Mouse (Mus musculus): ENCODE data around the gene Gm20379.

DNA sequence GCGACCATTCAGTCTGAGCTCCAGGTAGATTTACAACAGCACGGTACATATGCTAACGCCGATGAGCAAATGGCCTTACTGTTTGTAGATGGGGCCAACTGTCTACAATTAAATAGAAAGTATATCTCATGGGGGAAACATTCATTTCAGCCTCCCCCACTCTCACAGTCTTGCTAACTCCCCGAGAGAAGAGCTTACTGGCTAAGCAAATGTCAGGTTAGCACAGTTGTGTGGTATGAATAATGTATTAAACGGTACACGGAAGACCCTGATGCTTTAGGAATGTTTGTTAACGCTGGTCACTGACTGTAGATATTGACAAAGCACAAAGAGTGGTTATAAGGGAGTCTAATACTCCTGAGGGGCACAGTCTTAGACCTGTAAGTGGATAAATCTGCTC is 38.3 kb downstream of the Gm20379 start:
- no peak for TF ChIP-seq CTCF (IDR thresholded peaks at IDR 0.05; ENCODE audit: low read depth, low read length)
- TF ChIP-seq TAL1 (conservative IDR thresholded peaks at IDR 0.05; ENCODE audit: low read depth, low read length): no peak
- no peak for TF ChIP-seq POLR2AphosphoS5 (IDR thresholded peaks at IDR 0.05; ENCODE audit: insufficient replicate concordance, low read depth, low read length)
- TF ChIP-seq GATA1 (IDR thresholded peaks at IDR 0.05; ENCODE audit: borderline replicate concordance, low read length): no peak
- no peak for TF ChIP-seq GATA2 (IDR thresholded peaks at IDR 0.05; ENCODE audit: borderline replicate concordance, low read depth, low read length)

Data from G1E (cell line).